Mouse (Mus musculus) ovary, postnatal 36 days (tissue): ENCODE measurements around the gene Itpkc.

ENCODE experiments used
- DNase-seq: peaks from one replicate; pipeline ENCODE4 v3.0.0; 2022; ENCODE audit warnings: low spot score, mixed read lengths

Itpkc gene

GRCm38 (mm10) chr7:27192434-27192833, 36.0 kb downstream of the Itpkc start:
- DNase-seq = no peak

- no peak for DNase-seq
These were observed 39.1 kb downstream of the Itpkc start for GRCm38 (mm10) chr7:27189271-27189931.

- no peak for DNase-seq
These were observed 42.5 kb downstream of the Itpkc start for GRCm38 (mm10) chr7:27185986-27186385.

DNA sequence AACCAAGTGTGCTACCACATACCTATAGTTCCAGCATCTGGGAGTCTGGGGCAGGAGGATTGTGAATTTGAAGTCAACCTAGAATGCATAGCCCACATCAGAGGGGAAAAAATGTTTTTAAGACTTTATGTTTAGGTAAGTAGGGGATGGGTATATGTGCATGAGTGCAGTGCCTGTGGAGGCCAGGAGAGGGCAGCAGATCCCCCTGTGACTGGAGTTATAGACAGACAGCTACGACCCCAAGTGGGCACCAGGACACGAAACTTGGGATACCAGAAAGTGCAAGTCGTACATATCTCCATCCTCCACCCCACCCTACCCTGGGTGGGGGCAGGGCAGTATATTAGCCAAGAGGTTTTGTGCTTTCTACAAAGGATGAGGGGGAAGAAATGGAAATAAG, 43.5 kb downstream of the Itpkc start:
- no peak for DNase-seq

- no peak for DNase-seq
These were observed 46.0 kb downstream of the Itpkc start for GRCm38 (mm10) chr7:27182498-27182897.

- no peak for DNase-seq
These were observed 47.4 kb downstream of the Itpkc start, which contains the start of the genes Gm21983 and Mia for GRCm38 (mm10) chr7:27180837-27181695. Gm21983 (minus strand) TSS chr7:27181086. Mia (minus strand) TSS chr7:27181157.

DNA sequence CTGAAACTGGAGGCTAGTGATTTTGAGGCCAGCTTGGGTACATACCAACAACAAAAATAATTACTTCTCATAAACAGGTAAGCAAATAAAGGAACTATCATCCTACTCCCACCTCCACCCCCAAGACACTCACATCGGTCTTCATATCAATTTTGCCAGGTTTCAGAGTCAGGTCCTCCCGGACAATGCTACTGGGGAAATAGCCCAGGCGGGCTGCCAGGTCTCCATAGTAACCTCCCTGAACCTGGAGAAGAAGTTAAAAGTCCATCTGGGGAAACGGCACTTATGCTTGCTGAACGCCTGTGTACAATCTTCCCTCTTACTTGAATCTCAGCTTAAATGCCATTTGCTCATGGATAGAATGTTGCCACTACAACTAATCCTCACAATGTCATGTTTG, 48.4 kb downstream of the Itpkc start:
- peak; percentile 60 for DNase-seq

- DNase-seq = no peak
These were observed 49.1 kb downstream of the Itpkc start for GRCm38 (mm10) chr7:27179217-27179918.

GRCm38 (mm10) chr7:27178324-27179216, 49.9 kb downstream of the Itpkc start, which contains the start of gene Rab4b:
Rab4b (minus strand) TSS chr7:27178896.
- DNase-seq = peak; percentile 98

DNA sequence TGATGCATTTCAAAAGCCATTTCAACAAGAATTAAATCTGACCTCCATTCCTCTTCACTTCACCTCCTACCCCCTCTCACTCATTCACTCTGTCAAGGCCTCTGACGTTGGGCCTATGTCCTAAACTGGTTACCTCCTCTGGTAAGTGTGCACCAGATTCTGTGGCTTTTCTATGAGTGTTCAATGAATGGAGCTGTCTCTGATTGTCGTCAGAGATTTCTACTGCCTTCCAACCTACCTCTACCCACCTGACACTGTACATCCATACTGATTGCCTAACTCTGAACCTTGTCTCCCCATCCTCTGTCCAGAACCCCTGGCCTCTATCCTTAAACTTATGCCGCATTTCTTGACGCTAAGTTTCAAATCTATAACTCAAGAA, 50.5 kb downstream of the Itpkc start:
- no peak for DNase-seq

GRCm38 (mm10) chr7:27174896-27175295, 53.6 kb downstream of the Itpkc start:
- no peak for DNase-seq

- DNase-seq = no peak
These were observed 54.0 kb downstream of the Itpkc start for GRCm38 (mm10) chr7:27174496-27174895.

- DNase-seq = no peak
These were observed 57.5 kb downstream of the Itpkc start for GRCm38 (mm10) chr7:27170981-27171380.

DNA sequence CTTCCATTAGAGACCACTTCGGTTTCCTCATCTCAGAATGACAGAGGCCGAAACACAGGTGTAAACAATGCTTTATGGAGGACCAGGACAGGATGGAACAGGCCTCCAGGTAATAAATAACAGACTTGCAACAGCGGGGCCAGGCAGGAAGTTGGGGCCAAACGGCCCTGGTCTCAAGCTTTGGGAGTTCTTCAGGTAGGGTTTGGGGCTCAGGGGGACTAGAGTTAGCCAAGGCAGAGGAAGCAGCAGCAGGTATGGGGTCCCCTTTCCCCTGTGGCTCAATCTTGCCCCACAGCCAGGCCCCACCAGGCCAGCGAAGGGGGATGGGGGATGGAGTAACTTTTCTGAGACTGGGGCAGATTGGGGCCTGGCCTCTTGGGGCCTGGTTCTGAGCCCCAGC, 60.1 kb downstream of the Itpkc start:
- DNase-seq = no peak

DNA sequence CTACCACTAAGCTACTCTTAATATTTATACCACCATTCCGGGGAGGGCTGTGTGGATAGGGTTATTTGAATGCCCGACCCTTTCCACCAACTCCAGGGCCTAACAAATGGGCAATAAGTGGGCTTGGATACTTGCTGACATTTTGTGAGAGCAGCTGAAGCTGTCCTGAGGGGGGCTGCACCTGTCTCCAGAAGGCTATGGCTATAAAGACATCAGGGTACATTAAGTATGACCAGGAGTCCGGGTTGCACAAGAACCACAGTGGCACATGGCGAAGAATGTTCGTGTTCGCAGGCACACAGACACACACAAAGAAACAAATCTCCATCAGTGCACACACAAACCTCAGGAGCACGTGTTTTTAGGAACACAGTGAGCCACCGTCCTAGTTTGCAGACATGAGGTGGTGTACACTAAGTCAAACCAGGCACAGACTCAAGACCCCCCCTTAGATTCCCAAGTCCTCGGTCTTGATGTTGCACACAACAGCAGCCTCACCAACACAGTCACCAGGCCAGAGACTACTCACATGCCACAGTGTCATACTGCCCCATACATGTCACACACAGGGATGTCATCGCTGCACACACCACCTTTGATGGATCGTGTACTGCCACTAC, 60.9 kb downstream of the Itpkc start:
- no peak for DNase-seq

DNA sequence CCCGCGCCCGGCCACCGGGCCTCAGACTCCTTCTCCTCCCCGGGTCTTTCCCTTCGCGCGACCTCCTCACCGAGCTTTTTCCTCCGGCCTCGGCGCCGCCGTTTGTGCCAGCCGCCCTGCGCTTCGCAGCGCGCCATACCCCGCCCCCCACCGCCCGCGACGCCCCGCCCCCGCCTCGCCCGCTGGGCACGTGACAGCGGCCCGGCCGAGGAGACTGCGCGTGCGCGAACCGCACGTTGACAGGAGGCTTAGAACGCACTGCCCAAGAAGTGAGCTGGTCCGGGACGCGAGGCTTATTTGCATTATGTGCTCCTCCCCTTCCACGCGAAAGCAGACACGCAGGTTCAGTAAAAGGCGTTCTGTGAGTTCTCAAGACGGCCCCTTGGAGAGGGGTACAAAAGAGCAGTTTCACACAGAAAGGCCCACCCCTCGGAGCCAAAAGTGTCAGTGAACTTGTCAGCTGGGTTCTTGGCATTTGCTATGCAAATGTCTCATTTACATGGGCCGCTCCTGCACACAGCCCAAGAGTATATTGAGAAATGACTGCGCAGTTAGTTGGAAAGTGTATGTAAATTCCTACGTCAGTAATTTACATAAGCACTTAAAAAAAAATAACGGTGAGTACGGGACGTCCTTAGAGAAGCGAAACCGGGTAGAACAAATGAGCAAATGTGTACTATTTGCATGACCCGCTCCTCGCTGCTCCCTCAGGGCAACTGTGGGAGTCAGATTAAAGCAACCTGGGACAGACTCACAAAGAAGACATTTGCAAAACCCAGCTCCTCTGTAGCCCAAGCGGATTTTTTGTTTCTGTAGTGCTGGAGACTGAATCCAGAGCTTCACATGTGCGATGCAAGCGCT, 61.6 kb downstream of the Itpkc start, which contains the start of gene Egln2:
Egln2 (minus strand) TSS at position 189 of the 861 bp plus-strand sequence.
- DNase-seq = peak; percentile 93

DNA sequence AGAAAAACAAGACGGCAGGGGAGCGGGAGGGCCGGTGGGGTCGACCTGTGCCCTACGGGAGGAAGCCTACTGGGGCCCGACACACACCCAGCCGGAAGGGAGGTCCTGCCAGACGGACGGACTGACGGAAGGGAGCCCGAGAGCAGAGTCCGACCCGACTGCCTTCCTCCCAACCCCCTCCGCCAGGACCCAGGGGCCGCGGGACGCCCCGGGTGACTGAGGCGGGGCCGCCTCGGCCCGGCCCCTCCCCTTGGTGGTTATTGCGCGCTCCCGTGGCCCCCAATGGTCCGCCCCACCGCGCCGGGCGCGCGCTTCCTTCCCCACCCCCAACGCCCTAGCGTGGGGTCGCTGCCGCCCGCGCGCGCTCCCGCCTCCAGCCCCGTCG, 62.2 kb downstream of the Itpkc start:
- DNase-seq = peak; percentile 88

DNA sequence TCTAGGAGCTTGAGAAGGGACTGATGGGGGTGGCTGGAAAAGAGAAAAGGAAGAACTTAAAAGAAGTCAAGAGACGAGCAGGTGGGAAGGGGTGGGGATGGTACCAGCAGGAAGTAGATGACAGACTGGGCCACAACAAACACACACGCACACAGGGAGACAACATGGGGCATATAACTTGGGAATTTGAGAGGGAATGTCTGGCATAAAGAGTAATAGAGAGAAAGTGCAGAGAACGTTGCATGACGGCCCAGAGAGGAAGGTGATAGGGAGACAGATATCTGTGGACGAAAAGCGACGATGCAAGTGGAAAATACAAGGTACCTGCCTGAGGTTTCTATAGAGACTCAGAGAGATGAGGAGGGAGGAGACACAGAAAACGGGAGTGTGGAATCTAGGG, 62.8 kb downstream of the Itpkc start:
- DNase-seq = no peak

DNA sequence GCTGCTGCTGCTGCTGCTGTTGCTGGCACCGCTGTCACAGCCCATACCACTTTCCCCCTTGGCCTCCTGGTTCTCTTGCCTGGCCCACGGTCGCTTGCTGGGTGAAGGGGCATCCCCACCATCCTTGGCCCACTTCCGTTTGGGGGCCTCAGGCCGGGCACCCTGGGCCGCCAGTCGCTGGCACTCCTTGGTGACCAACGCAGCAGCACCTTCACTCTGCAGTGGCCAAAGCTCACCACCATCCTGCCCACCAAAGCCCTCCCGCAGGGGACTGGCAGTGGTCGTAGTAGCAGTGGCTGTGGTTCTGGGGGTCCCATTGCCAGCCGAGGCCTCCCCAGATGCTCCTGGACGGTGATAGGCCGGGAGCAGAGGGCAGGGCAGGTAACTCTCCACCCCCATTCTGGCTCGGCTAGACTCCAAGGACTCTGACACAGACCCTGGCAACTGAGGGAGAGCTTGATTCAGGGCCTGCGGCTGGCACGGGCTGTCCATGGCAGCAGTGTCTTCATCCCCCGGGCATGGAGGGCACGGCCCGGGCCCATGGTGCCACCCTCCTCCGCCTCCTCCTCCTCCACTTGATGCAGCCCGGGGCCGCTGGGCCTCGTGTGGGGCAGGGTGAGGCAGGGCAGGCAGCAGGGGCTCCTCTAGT, 63.3 kb downstream of the Itpkc start:
- DNase-seq = peak; percentile 50
